Mouse (Mus musculus): ENCODE results near the gene Mroh2a. TPM values are rescaled to one million over a fixed set of nuclear protein-coding genes. Genes with fewer than 3 reads are reported as not detected.
A peak's percentile ranks its signal among the peaks of the same experiment; 100 is the strongest.

Mroh2a gene
- total RNA-seq, 2 experiments from 2014 or later, result not detected

GRCm38 (mm10) chr1:88301121-88302014 is 74.6 kb downstream of the Mroh2a start:
- H3K4me3 ChIP-seq, result no peak overlapping the region
- H3K27ac ChIP-seq, result no peak overlapping the region
- TF ChIP-seq CTCF (IDR thresholded peaks at IDR 0.05), result peak; percentile 45
- intact Hi-C loops (cut with DNase I), result no loop called here
- DNase-seq, result no peak

- intact Hi-C loops (cut with DNase I), result no loop called here
Measured at GRCm38 (mm10) chr1:88302057-88302740, 75.4 kb downstream of the Mroh2a start.

GRCm38 (mm10) chr1:88303762-88304161 is 77.0 kb downstream of the Mroh2a start:
- Histone ChIP-seq H3K4me3 (no peak overlapping the region), H3K27ac (no peak overlapping the region)
- intact Hi-C loops (cut with DNase I), result no loop called here
- TF ChIP-seq CTCF (IDR thresholded peaks at IDR 0.05), result no peak
- no peak for DNase-seq

More at GRCm38 (mm10) chr1:88302057-88302740, 75.4 kb downstream of the Mroh2a start:
- no peak for TF ChIP-seq CTCF (IDR thresholded peaks at IDR 0.05)
- no peak overlapping the region for H3K4me3 ChIP-seq
- DNase-seq, result no peak
- H3K27ac ChIP-seq, result no peak overlapping the region

GRCm38 (mm10) chr1:88304261-88304985 is 77.6 kb downstream of the Mroh2a start:
- no peak for TF ChIP-seq CTCF (IDR thresholded peaks at IDR 0.05)
- Histone ChIP-seq H3K4me3 (no peak overlapping the region), H3K27ac (no peak overlapping the region)
- intact Hi-C loops (cut with DNase I), result no loop called here
- no peak for DNase-seq

GRCm38 (mm10) chr1:88305018-88305795 is 78.4 kb downstream of the Mroh2a start:
- intact Hi-C loops (cut with DNase I), result no loop called here
- no peak overlapping the region for H3K4me3 ChIP-seq
- TF ChIP-seq CTCF (IDR thresholded peaks at IDR 0.05), result no peak
- no peak for DNase-seq
- no peak overlapping the region for H3K27ac ChIP-seq

GRCm38 (mm10) chr1:88306543-88306942 is 79.8 kb downstream of the Mroh2a start:
- DNase-seq, result no peak
- Histone ChIP-seq H3K27ac (no peak overlapping the region), H3K4me3 (no peak overlapping the region)
- intact Hi-C loops (cut with DNase I), result no loop called here
- no peak for TF ChIP-seq CTCF (IDR thresholded peaks at IDR 0.05)

GRCm38 (mm10) chr1:88307180-88307579 is 80.4 kb downstream of the Mroh2a start:
- Histone ChIP-seq H3K27ac (no peak overlapping the region), H3K4me3 (no peak overlapping the region)
- no peak for TF ChIP-seq CTCF (IDR thresholded peaks at IDR 0.05)
- DNase-seq, result no peak
- intact Hi-C loops (cut with DNase I), result no loop called here

GRCm38 (mm10) chr1:88309020-88309419 is 82.2 kb downstream of the Mroh2a start:
- intact Hi-C loops (cut with DNase I), result no loop called here
- no peak for DNase-seq
- TF ChIP-seq CTCF (IDR thresholded peaks at IDR 0.05), result no peak
- Histone ChIP-seq H3K4me3 (no peak overlapping the region), H3K27ac (no peak overlapping the region)

- no peak overlapping the region for H3K27ac ChIP-seq
- TF ChIP-seq CTCF (IDR thresholded peaks at IDR 0.05), result no peak
- DNase-seq, result no peak
- intact Hi-C loops (cut with DNase I), result no loop called here
- H3K4me3 ChIP-seq, result no peak overlapping the region
Measured at GRCm38 (mm10) chr1:88309905-88310304, 83.1 kb downstream of the Mroh2a start.

GRCm38 (mm10) chr1:88310349-88310748 is 83.6 kb downstream of the Mroh2a start:
- intact Hi-C loops (cut with DNase I), result no loop called here
- no peak for DNase-seq
- H3K27ac ChIP-seq, result no peak overlapping the region
- no peak for TF ChIP-seq CTCF (IDR thresholded peaks at IDR 0.05)
- no peak overlapping the region for H3K4me3 ChIP-seq

Other genes with a start within 250 kb of the Mroh2a start
- gene Usp40, start 218.4 kb upstream of the Mroh2a start, total RNA-seq (2021), result 10 to 100 TPM; 10.1 to 10.5 TPM
- gene Ugt1a10, start 171.6 kb upstream of the Mroh2a start, total RNA-seq (2021), result not detected
- not detected for gene Ugt1a9, start 156.2 kb upstream of the Mroh2a start, total RNA-seq (2021)
- gene Ugt1a8, start 139.2 kb upstream of the Mroh2a start, total RNA-seq (2021), result not detected
- under 1 TPM in 1 of 2 experiments, not detected in 1; 0.59 TPM for gene Ugt1a7c, start 131.9 kb upstream of the Mroh2a start, total RNA-seq (2021)
- gene Ugt1a6b, start 123.7 kb upstream of the Mroh2a start, total RNA-seq (2021), result under 1 TPM; 0.17 to 0.46 TPM
- under 1 TPM; 0.10 to 0.45 TPM for gene Ugt1a6a, start 92.2 kb upstream of the Mroh2a start, total RNA-seq (2021)
- gene Ugt1a5, start 61.0 kb upstream of the Mroh2a start, total RNA-seq (2021), result under 1 TPM; 0.14 to 0.23 TPM
- not detected for gene Ugt1a2, start 26.4 kb upstream of the Mroh2a start, total RNA-seq (2021)
- gene Dnajb3, start 21.2 kb upstream of the Mroh2a start, total RNA-seq (2021), result not detected
- not detected for gene Ugt1a1, start 15.0 kb upstream of the Mroh2a start, total RNA-seq (2021)
- 1 to 10 TPM; 6.1 to 6.6 TPM for gene Hjurp, start 50.6 kb downstream of the Mroh2a start, total RNA-seq (2021)
- not detected for gene Trpm8, start 50.7 kb downstream of the Mroh2a start, total RNA-seq (2021)
- not detected for gene Spp2, start 180.0 kb downstream of the Mroh2a start, total RNA-seq (2021)

All from gastrocnemius, adult 2 months (tissue).